Mouse (Mus musculus) C2C12 (cell line): ENCODE measurements at regions not wholly inside any gene's neighbourhood (a gene's known extent, or its start where the extent isn't known, plus 50 kb on each side); places are given as distances from the start of the nearest gene placed in this dataset.

Source experiments
- CEBPB ChIP-seq: IDR thresholded peaks from one replicate; pipeline ENCODE4 v1.6.1; 2011; ENCODE audit warnings: low read depth, mild to moderate bottlenecking, control low read depth, moderate library complexity
- CTCF ChIP-seq: IDR thresholded peaks from one replicate; pipeline ENCODE4 v1.5.1; 2011; ENCODE audit not compliant: control insufficient read depth, insufficient read depth, insufficient read length
- MAX ChIP-seq: IDR thresholded peaks from one replicate; pipeline ENCODE4 v1.6.1; 2011; ENCODE audit warnings: mild to moderate bottlenecking, control low read depth
- MYOG ChIP-seq: IDR thresholded peaks from one replicate; pipeline ENCODE4 v1.6.1; 2011; ENCODE audit not compliant: control insufficient read depth, insufficient read length; ENCODE audit errors: extremely low read depth

- TF ChIP-seq MAX: no peak
- TF ChIP-seq MYOG: no peak
- no peak for TF ChIP-seq CTCF
- TF ChIP-seq CEBPB: no peak
Measured at GRCm38 (mm10) chr10:46331599-46332283, 754.1 kb downstream of the Hace1 start.
